13 mouse cellular contexts compared by ENCODE assay signal in the genomic region with DNA sequence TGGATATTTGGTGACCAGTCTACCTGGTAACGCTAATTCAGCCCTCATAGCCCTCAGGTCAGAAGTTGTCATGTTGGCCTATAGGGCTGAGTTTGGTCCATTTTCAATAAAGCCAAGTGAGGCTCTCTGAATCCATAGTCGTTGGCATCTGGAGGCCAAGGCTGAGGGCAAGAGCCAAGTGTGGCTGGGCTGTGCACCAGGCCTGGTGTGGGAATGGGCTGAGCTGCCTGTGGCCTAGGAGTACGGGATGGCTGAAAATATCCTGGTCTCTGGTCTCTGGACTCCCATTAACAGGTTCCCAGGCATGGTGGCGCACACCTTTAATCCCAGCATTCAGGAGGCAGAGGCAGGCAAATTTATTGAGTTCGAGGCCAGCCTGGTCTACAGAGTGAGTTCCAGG.
"Had no signal": no experiment of that assay in that cellular context is flagged by ENCODE, and none has a peak within 500 bp of the region (broad histone marks: within the 10 kb centered on the region; RNA-seq: fewer than 3 reads in every experiment).

No protein-coding gene starts in this region.

- DNase-seq: liver, postnatal 0 days; lung, adult 2 months; lung, postnatal 14 days; lung, postnatal 36 days; right cerebral cortex, postnatal 14 days; thymus, postnatal 14 days; thymus, postnatal 36 days had no signal

- H3K4me3 ChIP-seq: lung, embryonic 15.5 days; megakaryocyte, embryonic 14.5 days; midbrain, embryonic 13.5 days; midbrain, embryonic 15.5 days; neural tube, embryonic 12.5 days had no signal

- H3K27ac ChIP-seq: lung, embryonic 15.5 days; macrophage; midbrain, embryonic 13.5 days; midbrain, embryonic 15.5 days; neural tube, embryonic 12.5 days had no signal

- H3K9me3 ChIP-seq: lung, embryonic 15.5 days; megakaryocyte, embryonic 14.5 days; midbrain, embryonic 13.5 days; midbrain, embryonic 15.5 days; neural tube, embryonic 12.5 days had no signal

- H3K27me3 ChIP-seq: lung, embryonic 15.5 days; megakaryocyte, embryonic 14.5 days; midbrain, embryonic 13.5 days; midbrain, embryonic 15.5 days; neural tube, embryonic 12.5 days had no signal

- H3K36me3 ChIP-seq: lung, embryonic 15.5 days; midbrain, embryonic 15.5 days had no signal
